Mouse (Mus musculus) kidney, adult 11 months (tissue): ENCODE measurements around the gene Myg1.
A peak's percentile ranks its signal among the peaks of the same experiment; 100 is the strongest.
"Not testable (repeated sequence)": the region's sequence is repeated elsewhere in the genome, so short reads cannot be mapped to it uniquely, and the experiment has no call there.

Source experiments
- DNase-seq: peaks from one replicate; pipeline ENCODE4 v3.0.0; 2022

Gene Myg1

DNA sequence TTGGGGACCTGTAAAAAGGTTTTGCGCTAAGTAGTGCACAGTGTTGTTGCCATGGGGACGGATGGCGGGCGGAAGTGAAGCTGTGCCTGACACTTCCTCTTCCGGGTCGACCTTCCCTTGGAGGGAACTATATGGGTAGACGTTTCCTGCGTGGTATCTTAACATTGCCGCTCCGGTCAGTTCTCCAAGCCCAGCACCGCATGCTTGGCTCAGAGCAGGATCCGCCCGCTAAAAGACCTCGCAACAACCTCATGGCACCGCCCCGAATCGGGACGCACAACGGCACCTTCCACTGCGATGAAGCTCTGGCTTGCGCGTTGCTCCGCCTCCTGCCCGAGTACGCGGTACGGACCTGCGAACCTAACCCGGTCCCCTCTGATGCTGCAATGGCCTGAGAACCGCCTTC, at the start of gene Myg1:
Gene Myg1 (plus strand): TSS at position 100 of the 406 bp plus-strand sequence.
- DNase-seq = peak; percentile 83

- DNase-seq = no peak
Measured at GRCm38 (mm10) chr15:102282463-102283292, 48.8 kb upstream of the Myg1 start.

DNA sequence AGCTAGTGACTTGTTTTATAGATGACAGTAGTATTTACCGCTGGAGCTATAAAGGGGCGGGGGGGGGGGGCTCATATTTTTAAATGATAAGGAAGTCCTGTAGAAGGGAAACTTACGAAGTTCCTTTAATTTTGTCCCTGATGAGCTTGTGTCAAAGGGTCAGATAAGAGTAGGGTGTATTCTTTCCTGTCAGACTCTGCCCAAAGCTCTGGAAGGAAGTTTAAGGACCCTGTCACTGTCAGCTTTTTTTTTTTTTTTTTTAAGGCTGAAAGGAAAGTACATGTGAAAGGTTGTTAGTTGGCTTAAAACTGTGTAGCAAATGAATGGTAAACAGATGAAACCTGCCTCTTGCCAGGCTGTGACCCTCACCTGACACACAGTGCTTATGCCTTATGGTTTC, 47.9 kb upstream of the Myg1 start:
- no peak for DNase-seq

- no peak for DNase-seq
Measured at GRCm38 (mm10) chr15:102287395-102287794, 44.1 kb upstream of the Myg1 start.

- peak; percentile 93 for DNase-seq
Measured at GRCm38 (mm10) chr15:102295633-102296367, 35.7 kb upstream of the Myg1 start, which contains the start of gene Espl1. Gene Espl1 (plus strand): TSS chr15:102296266.

DNA sequence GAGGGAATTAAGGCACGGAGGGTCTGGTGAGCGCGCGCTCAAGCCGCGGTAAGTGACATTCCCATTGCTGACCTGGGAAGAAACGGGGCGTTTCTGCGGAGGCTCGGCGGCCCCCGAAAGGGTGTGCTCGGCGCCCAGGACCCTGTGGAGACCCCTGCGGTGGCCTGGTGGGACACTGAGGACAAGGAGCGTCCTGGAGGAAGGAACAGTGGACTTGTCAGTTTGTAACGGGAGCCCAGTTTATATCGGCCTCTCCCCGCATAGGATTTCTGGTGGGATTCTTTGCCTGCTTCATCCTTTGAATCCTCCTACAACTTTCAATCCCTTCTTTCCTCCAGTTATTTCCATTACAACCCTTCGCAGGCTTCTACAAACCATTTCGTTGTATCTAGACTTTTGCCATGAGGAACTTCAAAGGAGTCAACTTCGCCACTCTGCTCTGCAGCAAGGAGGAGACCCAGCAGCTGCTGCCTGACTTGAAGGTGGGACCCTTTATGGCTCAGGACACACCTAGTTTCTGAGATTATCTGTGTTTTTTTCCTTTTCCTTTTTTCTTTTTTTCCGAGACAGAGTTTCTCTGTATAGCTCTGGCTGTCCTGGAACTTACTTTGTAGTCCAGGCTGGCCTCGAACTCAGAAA, 35.0 kb upstream of the Myg1 start:
- no peak for DNase-seq

- no peak for DNase-seq
Measured at GRCm38 (mm10) chr15:102302542-102302941, 29.0 kb upstream of the Myg1 start.

GRCm38 (mm10) chr15:102308717-102309116, 22.8 kb upstream of the Myg1 start:
- no peak for DNase-seq

- DNase-seq = peak; percentile 42
Measured at GRCm38 (mm10) chr15:102310074-102310845, 21.2 kb upstream of the Myg1 start.

- no peak for DNase-seq
Measured at GRCm38 (mm10) chr15:102311489-102311888, 20.0 kb upstream of the Myg1 start.

DNA sequence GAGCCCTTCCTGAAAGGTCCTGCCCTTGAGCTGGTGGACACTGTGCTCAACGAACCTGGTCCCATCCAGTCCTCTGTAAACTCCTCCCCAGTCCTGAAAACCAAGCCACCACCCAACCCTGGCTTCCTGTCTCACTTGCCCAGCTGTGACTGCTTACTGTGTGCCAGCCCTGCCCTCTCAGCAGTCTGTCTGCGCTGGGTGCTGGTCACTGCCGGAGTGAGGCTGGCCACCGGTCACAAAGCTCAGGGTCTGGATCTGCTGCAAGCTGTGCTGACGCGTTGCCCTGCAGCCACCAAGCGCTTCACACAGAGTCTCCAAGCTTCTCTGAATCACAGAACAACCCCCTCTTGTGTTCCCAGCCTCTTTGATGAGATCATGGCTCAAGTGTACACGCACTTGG, 16.2 kb upstream of the Myg1 start:
- no peak for DNase-seq

DNA sequence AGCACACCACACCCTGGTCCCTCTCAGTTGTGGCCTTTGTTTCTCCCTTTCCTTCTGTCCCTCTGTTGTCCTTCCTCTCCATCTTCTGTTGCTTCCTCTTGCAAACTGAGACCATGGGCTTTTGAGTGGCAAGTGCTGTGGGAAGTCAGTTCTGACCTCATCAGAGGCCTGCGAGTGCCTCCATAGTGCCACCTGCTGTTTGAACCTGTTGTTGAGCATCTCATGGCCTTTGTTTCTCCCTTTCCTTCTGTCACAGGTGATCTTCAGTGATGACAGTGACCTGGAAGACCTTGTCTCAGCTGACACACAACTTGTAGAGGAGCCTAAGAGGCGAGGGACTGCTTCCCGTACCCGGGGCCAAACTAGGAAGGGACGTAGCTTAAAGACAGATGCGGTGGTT, 15.2 kb upstream of the Myg1 start:
- peak; percentile 44 for DNase-seq

- DNase-seq = peak; percentile 33
Measured at GRCm38 (mm10) chr15:102324654-102325473, 6.6 kb upstream of the Myg1 start.

GRCm38 (mm10) chr15:102326022-102326576, 5.4 kb upstream of the Myg1 start, which contains the start of gene Pfdn5:
Gene Pfdn5 (plus strand): TSS chr15:102326116.
- DNase-seq = peak; percentile 83

DNA sequence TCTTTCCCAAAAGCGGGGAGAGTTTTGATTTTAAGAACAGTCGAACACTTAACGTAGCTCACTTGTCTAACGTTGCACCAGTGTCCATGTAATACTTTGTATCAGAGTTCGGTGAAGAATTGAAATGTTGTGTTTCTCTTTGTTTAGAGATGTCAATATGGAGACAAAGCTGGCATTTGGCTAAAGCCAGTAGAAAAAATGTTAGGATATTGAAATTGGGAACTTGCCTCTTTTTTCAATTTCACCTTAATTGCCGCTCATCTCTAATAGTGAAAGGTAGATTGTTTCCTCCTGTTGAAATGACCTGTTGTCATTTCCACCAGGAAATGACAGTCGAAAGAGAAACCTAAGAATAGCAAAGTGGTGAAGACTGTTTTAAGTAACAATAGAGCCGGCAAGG, 4.6 kb upstream of the Myg1 start:
- no peak for DNase-seq

DNA sequence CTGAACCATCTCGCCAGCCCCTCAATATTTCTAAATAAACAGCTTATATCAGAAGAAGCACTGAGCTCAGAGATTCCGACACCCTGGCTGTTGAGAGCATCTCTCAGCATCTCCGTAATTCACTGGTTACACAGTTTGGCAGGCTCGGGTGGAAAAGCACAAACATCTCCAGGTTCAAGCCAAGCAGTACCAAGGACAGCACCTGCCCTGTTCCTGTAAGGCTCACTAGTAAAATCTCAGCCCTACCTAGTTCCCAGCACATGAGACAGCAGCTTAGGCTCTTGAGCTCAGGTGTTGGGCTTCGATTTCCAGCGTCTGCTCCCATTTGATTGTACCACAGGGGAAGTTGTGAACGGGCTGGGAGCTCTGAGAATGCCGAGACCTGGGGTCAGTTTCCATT, 3.7 kb downstream of the Myg1 start:
- DNase-seq = no peak

DNA sequence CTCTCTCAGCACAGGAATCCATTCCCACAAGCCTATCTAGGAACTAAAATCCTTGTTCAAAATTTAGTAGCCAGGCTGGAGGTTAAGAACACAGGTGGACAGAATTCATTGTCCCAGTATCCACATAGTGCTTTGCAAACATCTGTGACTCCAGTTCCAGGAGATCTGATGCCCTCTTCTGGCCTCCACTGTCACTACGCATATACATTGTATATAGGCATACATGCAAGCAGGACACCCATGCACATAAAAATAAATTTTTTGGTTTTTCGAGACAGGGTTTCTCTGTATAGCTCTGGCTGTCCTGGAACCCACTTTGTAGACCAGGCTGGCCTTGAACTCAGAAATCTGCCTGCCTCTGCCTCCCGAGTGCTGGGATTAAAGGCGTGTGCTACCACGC, 4.4 kb downstream of the Myg1 start:
- not testable (repeated sequence) for DNase-seq

GRCm38 (mm10) chr15:102336946-102337345, 5.4 kb downstream of the Myg1 start:
- peak; percentile 57 for DNase-seq

GRCm38 (mm10) chr15:102339612-102340011, 8.1 kb downstream of the Myg1 start:
- DNase-seq = no peak

GRCm38 (mm10) chr15:102341580-102341979, 10.1 kb downstream of the Myg1 start:
- no peak for DNase-seq

GRCm38 (mm10) chr15:102344490-102344889, 13.0 kb downstream of the Myg1 start:
- DNase-seq = no peak
